Mouse (Mus musculus): ENCODE measurements at regions not wholly inside any gene's neighbourhood (a gene's known extent, or its start where the extent isn't known, plus 50 kb on each side); places are given as distances from the start of the nearest gene placed in this dataset.

DNA sequence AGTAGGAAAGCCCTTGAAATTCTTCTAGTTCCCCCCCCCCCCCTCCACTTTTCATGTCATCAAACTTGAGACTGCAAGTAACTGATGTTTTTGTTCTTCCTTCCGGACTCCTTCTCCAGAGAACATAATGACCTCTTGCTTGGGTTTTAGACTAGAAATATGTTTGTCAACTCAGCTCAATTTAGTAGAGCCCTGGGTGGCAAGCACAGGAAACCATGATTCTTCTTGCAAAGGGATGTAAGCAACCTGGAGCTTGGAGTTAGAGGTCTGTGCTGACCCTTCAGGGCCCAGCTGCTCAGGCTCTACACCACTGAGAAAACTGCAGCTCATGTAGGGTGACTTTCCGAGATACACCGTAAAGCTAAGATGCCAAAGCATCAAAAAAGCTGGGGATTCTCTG lies 127.2 kb upstream of the Meis1 start:
- no peak for DNase-seq (ENCODE audit: low spot score)

DNA sequence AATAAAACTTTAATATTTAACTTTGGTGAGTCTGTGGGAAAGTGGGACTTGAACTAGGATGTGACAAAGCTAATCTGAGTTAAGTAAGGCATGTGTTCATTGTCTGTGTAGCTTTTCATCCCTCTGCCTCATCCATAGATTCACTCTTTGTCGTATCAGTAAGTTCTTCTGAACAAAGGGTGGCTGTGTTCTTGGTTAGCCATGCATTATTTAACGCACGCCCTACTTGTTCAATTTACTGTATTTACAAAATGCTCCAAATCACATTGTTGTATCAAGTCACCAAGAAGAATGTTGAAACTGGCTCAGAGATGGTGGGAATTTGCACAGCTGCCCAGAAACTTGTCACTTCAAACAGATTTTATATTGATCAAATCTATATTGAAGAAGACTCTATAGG lies 132.2 kb upstream of the Meis1 start:
- DNase-seq (ENCODE audit: low spot score): no peak

DNA sequence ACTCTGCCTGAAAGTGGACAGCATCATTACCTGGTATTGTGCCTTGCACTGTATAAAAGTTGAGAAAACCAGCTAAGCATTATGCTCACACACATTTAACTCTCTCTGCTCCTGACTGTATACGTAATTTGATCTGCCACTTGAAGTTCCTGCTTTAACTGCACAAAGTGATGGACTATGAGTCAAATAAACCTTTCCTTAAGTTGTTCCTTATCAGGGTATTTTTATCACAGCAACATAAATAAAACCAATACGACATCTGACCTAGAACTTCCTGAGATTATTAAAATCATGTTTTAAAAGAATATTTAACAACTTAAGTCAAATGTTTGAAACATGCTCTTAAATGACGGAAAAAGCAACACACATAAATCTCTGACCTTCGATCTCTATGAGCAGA lies 134.9 kb upstream of the Meis1 start:
- no peak for DNase-seq (ENCODE audit: low spot score)

DNA sequence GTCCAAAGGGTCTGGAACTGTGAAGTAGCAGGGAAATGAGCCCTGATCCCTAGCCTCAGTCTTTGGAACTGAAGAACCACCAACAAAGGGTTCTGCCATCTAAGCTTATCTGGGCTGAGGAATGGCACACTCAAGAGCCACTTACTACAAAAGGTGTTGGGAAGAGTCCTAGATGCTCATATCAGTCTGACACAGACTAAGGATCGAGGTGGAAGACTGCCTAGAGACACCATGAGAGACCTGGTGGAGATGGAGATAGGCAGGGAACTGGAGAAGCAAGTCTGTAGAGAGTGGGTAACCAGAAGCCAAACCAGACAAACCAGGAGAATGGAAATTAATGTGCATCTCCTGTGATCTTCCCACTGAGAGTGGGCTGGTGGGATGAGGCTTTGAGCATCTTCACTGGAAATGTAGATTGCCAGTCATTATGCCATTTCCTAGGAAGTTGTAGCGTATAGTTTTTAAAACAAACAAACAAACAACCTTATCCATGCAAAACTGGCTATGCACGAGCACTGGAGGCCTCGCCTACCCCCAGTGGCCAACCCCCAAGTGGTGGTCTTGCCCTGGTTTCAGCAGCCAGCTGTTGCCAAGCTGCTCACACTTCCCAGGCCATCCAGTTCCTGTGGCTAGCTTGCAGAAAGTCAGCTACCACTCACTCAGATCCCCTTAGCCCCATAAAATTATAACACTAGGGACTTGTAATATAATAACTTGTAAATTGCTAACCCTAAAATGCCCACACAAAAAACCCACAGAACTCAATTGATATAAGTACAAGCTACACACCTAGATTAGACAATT lies 136.2 kb upstream of the Meis1 start:
- no peak for DNase-seq (ENCODE audit: low spot score)

DNA sequence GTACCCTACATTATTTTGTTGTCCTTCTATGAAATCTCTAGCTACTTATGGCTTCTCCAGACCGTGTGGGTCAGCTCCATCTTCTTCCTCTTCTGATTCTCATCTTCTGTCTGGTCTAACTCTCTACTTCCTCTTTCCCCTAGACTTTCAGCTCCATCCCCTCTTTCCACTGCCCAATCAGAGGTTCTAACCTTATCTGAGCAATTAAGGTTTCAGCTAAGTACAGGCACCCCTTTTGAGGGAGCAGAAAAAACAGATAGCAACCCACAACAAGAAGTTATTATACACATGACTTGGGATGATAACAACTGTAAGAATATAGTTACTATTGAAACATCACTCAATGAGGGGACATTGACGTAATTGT lies 136.8 kb upstream of the Meis1 start:
- DNase-seq (ENCODE audit: low spot score): no peak

DNA sequence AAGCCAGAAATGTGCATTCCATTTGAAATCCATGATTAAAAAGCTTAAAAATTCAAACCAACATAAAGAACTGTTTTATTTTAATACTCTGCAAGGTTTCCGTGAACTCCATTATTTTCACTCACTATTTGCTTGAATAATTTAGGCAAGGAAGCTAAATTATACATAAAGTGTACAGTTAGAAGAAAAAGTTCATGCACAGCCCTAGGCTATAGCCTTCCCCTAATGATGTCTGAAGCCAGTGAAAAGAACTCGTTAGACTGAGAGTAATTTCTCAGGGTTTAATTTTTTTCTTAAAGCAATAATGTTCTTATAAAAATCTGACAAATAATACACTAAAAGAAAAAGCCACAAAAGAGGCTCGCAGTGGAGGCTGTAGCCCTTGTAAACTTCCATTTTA lies 141.4 kb upstream of the Meis1 start:
- no peak for DNase-seq (ENCODE audit: low spot score)

DNA sequence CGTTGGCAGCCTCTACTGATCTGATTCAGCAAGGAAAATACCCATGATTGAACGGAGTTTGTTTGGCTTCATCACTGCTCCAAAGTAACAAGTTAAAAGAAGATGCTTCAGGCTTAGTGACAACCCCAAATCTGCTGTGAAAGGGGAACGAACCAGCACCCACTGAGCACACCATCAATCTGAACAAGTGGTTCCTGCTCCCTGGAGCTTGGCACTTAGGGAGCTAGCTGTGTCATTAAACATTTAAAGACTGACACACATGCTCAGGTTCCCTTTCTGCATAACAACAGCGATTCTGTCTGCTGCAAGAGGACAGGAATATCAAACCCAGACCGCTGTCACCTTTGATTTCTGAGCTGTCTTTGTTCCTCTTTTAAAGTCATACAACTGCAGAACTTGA lies 141.9 kb upstream of the Meis1 start:
- no peak for DNase-seq (ENCODE audit: low spot score)

DNA sequence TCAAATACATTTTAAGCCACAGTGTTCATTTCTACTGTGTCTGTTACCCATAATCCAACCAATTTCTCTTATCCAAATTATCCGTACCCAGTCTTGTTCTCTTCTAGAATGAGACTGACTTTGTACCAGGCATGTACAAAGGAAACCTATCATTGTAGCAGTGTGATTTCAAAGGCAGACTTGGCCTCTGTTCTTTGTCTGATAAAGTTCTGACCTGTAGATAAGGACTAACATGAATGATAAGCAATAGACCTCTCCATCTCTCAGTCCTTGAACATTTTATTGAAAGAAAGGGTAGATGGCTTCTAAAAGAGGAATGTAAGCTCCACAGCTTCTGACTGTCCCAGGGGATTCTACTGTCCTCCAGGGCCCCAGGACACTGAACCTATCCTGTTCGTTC lies 152.2 kb upstream of the Meis1 start:
- no peak for DNase-seq (ENCODE audit: low spot score)

DNA sequence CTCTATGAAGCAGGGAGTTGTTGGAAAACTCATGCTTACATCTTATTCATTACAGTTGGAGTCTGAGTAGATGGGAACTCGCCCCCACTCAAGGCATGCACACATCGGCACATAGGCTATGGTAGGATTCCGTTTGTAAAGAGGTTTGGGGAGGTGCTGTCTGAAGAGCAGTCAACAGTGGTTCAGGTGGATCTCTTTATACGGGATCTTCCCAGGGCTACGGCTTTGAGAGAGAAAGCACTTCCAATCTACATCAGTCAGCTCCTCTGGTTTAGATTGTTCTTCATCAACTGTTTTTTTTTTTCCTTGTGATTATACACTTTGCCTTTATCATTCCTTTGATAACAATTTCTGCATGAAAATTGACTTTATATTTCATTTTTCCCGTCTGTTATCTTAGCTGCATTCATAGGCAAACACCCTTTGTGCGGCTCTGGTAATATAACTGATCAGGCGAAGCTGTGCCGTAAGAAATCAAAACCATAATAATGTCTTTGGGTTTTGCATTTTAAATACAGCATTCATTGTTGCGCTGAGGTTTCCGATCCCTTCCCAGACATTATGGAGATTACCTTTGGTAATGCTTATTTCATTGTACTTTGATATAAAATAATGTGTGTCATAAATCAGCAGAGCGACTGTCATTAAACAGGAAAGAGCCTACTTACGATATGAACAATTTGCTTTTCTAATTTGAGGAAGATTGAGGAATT lies 155.7 kb upstream of the Meis1 start:
- no peak for DNase-seq (ENCODE audit: low spot score)

DNA sequence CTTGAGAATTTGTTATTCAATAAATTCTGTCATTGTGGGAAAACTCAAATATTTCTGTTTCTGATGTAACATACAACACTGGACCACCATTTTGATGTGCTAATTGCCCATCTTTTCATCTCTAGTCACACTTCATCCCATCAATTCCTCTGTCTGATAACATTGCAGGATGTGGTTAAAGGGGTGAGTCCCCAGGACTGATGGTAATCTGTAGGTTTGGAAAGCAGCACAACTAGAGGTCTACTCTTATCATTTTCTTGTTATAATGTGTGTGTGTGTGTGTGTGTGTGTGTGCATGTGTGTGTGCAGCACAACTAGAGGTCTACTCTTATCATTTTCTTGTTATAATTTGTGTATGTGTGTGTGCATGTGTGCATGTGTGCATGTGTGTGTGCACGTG lies 160.5 kb upstream of the Meis1 start:
- DNase-seq (ENCODE audit: low spot score): no peak

DNA sequence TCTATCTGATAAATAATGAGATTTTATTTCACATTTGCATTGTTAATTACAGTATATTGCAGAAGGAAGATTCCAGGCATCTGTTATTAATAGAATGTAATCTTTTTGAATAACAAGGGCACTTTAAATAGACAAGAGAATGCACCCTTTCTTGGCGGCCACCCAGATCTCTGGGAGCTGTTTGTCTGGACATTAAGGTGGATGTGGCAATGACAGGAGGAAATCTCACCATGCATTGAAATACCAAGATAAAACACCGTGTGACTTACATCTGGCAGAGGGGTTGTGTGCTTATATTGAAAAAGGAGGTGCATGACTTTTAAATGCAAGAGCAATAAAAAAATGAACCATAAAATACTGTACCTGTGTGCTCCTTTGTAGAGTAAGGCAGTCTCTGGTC lies 171.0 kb upstream of the Meis1 start:
- DNase-seq (ENCODE audit: low spot score): no peak

DNA sequence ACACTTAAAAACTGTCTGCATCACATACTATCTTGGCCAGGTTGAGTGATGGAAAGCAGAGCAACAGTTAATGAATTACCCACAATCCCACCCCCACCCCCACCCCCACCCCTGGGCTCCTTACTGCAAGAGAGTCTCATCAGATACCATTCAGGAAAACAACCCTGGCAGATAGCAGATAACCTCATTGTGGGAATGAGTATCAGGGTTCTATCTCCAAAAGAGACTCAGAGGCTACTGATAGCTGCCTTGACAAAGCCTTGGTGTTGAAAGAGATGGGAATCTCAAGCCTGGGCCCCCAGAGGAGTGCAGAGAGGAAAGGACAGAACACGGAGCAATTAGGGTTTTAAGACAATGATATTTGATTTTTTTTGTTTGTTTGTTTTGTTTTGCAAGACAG lies 175.7 kb upstream of the Meis1 start:
- no peak for DNase-seq (ENCODE audit: low spot score)

DNA sequence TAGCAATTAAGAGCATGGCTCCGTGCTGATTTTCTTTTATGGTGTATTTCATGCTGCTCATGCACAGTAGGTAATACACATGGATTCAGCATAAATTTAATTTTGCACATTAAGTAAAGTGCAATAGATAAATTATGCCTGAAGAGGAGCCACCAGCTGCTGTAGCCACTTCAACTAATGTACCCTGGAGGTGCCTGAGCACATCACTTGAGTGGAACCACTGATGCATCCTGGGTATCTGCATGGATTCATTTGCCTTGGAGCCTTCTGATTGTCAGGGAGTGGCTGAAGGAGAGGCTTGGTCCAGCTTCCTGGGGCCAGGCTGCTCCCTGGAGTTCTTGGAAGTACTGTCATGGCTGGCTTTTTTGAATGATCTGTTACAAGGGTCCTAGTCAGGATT lies 179.0 kb upstream of the Meis1 start:
- DNase-seq (ENCODE audit: low spot score): no peak

DNA sequence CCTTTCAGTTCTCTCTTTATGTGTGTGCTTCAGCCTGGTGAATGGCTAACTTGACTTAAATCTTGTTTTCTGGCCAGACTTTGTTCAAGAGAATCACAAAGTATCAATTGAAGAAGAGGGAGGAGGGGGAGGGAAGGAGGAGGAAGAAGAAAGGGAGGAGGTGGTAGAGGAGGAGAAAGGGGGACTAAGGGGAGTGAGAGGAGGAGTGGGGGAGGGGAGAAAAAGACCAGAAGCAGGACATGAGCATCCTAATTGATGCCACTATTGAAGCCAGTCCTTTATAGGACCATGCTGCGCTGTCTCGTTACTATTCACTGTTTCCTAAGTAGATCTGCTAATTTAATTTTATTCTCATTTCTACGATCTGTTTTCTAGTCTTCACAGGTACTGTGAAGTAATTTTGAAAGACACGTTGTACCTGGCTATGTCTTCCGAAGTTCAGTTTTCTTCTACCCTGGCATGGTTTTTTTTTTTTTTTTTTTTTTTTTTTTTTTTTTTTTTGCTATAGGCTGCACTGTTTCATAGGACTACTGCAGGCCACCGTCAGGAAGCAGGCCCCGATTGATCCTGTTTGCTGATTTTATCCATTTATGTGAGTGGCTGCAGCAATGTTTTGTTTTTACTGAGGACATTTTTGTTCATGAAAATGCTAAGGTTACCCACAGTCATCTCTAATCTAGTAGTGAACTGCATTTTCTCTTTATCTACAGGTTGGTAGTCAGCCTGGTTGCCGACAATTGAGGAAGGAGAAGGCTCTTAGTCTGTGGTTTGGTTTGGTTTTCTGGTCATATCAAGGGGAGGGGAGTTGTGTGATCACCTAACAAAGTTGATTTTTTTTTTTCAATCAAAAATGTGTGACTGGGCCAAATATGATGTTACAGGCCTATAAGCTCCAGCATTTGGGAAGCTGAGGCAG lies 184.1 kb upstream of the Meis1 start:
- DNase-seq (ENCODE audit: low spot score): no peak

DNA sequence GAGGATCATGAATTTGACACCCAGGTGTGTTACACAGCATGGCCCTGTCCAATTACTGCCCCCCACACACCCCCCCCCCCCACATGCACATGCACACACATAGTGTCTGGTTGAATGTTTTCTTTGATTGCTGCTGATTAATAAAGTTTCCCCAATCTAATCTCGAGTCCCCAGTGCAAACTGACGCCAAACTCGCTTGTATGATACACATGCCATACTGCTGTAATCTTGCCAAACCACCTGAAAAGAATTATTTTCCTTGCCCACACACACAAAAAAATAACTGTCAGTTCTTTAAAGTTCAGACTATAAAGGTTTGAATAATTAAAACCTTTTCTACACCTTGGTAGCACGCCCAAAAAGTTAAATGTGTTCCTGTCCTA lies 184.7 kb upstream of the Meis1 start:
- no peak for DNase-seq (ENCODE audit: low spot score)

DNA sequence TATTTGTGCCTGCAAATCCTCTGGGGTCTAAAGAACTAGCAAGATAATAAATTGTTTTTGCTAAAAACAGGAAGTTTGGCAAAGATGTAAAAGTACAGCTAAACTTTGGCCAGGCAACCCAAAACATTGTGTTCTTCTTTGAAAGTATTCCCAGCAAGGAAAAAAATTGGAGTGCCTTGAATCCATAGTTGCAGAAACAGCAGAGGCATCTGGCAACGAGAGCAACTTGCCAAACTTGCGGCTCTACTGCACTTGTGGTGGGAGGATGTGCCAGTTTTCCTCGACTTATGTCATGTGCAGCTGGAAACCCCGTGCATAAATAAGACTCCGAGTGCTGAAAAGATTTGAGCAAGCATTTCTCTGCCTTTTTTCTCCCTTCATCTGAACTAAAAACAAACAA lies 185.2 kb upstream of the Meis1 start:
- no peak for DNase-seq (ENCODE audit: low spot score)

DNA sequence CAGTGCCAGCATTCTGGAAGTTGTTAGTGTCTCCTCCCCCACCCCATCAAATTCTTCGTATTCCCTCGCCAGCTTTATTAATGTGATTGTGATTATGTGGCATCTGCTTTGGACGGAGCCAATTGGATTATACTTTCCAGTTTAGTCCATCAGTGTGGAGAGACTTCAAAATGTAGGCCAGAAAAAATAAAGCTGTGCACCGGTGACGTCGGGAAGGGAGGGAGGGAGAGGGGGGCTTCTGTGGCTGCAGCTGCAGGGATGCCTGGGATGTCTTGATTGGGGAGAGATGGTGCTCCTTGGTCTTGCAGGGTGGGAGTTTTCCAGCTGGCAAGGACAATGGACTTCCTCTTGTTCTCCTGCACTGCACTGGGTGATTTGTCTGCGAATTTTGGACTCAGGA lies 185.7 kb upstream of the Meis1 start:
- no peak for DNase-seq (ENCODE audit: low spot score)

DNA sequence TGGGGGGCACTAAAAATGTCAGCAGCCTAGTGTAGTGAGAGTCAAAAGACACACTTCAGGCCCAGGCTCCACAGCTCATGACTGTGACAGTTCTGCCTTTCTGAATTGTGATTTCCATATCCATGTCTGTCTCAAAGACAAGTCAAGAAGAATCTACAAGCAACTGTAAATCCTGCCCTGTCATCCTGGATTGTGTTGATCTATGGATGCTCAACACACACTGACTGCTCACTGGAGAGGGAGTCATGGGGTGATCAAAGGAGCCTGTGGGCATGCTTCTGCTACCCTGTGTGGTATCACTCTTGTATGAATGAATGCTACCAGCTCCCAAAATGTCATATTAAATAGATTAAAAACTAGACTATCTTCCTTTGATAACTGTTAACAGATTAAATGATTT lies 186.4 kb upstream of the Meis1 start:
- no peak for DNase-seq (ENCODE audit: low spot score)

DNA sequence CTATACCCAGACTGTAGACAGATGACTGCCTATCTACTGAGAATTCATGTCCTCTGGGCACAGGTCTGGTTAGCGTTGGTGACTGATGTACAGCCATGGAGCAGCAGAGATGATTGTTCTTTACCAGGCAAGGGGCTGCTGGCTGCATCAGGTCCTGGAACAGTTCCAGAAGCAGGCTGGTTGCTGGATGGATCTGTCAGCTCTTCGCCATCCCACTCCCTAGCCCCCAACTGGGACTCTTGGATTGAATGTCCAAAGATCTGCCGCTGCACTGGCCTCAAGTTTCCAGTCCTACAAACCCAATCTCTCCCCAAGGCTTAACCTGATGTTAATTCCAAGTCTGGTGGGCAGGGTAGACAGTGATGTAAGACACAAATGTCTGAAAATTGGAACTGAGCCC lies 200.7 kb upstream of the Meis1 start:
- no peak for DNase-seq (ENCODE audit: low spot score)

DNA sequence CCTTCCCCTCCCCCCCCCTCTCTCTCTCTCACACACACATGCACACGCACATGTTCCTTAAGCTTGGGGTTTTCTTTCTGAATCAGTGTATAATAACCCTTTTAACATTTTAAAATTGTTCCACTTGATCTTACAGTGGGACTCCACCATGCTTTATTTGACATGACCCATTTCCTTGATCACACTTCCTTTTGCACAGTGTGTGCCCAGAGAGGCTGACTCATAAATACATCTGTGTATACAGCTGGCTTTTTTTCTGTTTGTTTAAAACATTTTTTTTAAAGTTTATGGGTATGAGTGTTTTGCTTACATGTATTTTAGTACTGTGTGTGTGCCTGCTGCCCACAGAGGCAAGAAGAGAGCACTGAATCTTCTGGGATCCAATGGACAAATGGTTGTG lies 202.7 kb upstream of the Meis1 start:
- DNase-seq (ENCODE audit: low spot score): no peak

DNA sequence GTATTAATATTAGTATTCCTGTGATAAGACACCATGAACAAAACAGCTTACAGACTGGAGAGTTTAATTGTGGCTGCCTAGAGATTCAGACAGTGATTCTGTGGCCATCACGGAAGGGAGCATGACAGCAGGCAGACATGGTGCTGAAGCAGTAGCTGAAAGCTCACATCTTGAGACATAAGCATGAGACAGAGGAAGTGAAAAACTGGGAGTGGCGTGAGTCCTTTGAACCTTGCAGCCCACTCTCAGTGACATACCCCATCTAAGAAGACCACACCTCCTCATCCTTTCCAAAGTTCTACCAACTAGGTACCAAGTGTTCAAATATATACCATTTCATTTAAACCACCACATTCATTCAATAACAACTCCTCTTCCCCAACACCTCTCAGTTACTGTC lies 208.0 kb upstream of the Meis1 start:
- no peak for DNase-seq (ENCODE audit: low spot score)

DNA sequence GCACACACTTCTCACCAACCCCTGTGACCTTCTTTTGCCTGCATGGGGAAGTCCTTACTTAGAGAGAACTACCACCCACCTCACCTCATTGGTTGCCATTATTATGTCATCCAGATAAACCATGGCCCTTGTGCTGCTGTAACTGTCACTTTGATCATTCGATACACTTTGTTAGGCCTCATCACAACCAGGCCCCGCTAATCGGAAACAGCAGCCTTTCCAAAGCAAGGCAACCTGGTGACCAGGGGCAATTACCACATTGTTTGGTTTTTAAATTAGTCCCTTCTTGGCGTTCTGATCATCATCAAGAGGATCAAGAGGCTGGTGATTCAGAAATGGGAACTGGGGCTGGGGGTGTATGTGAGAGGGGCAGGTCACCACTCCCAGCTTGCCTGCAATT lies 208.9 kb upstream of the Meis1 start:
- no peak for DNase-seq (ENCODE audit: low spot score)
